Mouse (Mus musculus) MN1 (cell line): Measurements from ENCODE around the gene Ccpg1.
A peak's percentile ranks its signal among the peaks of the same experiment; 100 is the strongest.

Source experiments
- DNase-seq: peaks from one replicate; pipeline ENCODE4 v3.0.0-alpha.2; 2016; ENCODE audit warnings: low spot score

The Ccpg1 gene

DNA sequence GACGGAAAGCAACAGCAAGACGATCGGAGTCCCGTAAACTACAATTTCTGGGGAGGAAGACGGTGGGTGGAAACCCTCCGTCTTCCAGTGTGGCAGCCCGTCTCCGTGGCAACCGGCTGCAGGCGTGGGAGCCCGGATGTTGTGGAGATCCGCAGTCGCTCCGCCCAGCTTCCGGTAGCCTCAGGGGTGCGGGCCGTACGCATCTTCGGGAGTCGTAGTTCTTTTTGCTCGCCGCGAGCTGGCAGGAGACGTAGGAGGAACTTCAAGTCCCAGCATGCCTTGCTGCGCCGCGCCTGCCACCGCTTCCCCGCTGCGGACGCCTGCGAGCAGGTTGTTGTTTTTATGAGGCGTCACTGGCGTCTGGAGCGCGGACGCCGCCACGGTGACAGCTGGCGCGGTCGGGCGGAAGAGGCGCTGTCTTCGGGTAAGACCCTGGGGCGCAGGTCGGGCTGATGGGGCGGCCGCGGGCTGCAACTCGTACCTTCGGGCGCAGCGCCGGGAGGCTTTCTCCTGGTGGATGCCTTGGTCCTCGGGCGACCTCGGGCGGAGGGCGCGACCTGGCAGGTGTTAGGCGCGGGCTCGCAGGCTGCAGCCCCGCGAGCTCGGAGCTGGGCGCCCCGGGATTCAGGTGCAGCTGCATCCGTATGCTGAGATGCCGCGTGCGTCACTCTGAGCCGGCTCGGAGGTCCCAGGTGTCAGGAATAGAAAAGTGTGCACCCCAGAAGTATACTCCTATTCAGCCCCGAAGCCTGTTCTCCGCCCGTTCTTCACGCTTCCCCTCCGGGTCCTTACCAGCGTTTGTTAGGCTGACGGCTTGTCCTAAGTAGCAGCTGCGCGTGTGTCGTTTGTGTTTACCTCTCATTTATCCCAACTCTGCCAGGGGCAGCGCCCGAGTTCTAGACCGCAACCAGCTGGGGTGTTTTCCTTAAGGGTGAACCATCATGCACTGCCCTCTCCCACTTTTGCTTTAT is at the start of gene Ccpg1, which contains the start of gene Ccpg1os:
TSS of gene Ccpg1 (plus strand) at position 180 of the 971 bp plus-strand sequence.
TSS of gene Ccpg1os (minus strand) at position 133 of the 971 bp plus-strand sequence.
- DNase-seq, result peak; percentile 97

DNA sequence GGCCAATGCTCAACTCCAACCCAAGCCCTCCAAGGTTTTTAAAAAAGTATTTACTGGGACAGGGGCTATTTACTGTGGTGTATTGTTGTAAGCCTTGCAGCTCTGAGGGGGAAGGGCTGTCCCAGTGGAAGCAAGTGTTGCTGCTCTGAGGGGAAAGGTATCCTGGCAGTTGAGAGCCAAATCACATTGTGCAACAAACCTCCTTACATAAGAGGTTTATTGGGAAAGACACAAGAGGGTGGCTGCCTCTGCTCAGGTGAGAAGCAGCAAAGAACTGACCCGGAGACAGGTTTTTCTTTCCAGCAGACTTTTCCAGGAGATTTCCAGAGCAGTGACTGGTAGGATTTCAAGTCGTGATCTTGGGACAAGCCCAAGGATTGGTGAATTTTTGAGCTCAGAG is 48.9 kb upstream of the Ccpg1 start:
- no peak for DNase-seq

DNA sequence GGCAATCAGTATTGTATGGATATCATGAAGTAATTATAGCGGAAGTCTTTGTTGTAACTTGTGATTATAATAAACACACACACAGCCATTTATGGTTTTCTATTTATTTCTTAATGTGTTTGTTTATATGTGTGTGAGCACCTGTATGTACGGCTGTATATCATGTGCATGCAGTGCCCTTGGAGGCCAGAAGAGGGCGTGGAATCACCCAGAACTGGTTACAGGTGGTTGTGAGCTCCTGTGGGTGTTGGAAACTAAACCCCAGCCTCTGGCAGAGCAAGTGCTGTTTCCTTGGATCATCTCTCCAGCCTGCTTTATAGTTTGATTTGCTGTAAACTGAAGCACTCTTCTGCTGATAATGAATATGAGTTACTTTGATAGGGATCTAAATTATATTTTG is 41.8 kb upstream of the Ccpg1 start:
- no peak for DNase-seq

DNA sequence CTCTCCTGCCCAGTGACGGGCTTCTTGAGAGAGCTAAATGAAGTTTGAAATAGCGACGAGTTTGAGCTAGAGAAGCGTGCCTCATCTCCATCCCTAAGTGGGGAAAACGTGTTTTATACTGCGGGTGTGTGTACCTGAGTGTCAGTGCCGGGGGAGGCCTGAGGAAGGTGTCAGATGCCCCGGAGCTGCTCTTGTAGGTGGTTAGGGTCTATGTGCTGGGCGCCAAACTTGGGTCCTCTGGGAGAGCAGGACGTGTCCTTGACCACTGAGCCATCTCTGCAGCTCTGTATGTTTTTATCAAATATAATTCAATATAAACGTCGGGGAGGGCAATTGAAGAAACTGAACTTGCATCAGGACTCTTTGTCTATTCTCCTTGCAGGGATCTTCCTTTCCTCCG is 40.9 kb upstream of the Ccpg1 start:
- no peak for DNase-seq

DNA sequence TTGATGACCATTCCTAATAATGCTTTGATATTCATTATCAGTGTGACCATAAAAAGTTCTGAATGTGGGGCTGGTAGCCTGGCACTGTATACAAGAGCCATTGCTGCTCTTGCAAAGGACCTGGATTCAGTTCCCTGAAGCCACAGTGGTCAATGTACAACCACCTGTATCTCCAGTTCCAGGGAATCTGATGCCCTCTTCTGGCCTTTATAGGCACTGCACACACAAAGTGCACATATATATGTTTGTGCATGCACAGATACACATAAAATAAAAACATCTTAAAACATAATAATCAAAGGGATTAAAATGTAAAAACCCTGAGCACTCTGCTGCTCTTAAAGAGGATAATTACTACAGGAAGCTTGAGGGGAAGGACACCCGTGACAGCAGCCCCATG is 38.2 kb upstream of the Ccpg1 start:
- DNase-seq, result no peak

DNA sequence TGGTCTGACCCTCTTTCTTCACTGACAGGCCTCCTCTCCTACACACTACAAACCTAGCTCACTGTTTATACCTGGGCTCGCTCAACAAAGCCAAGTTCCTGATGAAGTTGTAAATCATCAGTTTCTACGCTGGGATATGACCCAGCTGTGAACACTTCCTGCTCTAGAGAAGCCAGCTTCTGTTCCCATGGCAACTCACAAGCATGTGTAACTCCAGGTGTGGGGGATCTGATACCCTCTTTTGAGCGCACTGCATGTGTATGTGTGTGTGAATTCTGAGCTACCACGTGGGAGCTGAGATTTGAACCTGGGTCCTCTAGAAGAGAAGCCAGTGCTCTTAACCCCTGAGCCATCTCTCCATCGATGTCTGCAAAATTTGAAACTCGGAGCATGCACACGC is 35.7 kb upstream of the Ccpg1 start:
- DNase-seq, result no peak

DNA sequence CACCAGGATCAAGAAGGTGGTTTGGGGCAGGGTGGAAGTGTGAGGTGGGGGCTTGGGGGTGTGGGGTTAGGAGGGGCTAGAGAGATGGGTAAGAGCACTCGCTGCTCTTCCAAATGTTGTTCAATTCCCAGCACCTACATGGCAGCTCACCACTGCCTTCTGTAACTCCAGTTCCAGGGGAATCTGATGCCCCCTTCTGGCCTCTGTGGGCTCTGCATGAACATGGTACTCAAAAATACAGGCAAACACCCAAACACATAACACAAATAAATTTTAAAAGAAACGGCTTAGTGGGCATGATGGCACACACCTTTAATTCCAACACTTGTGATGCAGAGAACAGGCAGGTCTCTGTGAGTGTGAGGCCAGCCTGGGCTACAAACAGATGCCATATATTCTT is 30.5 kb upstream of the Ccpg1 start:
- peak; percentile 18 for DNase-seq

DNA sequence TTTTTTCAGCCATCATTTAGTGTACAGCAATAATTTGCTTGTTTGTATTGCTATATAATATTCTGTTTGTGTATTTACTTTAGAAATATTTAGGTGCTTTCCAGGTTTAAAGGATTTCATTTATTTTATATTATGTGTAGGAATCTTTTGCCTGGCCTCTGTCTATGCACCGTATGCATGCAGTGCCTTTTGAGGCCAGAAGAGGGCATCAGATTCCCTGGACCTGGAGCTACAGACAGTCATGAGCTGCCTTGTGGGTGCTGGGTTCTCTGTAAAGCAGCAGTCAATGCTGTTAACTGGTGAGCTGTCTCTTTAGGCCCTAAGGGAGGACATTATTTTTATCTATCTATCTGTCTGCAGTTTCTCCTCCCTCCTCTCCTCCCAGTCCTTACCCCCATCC is 29.7 kb upstream of the Ccpg1 start:
- DNase-seq, result peak; percentile 10

DNA sequence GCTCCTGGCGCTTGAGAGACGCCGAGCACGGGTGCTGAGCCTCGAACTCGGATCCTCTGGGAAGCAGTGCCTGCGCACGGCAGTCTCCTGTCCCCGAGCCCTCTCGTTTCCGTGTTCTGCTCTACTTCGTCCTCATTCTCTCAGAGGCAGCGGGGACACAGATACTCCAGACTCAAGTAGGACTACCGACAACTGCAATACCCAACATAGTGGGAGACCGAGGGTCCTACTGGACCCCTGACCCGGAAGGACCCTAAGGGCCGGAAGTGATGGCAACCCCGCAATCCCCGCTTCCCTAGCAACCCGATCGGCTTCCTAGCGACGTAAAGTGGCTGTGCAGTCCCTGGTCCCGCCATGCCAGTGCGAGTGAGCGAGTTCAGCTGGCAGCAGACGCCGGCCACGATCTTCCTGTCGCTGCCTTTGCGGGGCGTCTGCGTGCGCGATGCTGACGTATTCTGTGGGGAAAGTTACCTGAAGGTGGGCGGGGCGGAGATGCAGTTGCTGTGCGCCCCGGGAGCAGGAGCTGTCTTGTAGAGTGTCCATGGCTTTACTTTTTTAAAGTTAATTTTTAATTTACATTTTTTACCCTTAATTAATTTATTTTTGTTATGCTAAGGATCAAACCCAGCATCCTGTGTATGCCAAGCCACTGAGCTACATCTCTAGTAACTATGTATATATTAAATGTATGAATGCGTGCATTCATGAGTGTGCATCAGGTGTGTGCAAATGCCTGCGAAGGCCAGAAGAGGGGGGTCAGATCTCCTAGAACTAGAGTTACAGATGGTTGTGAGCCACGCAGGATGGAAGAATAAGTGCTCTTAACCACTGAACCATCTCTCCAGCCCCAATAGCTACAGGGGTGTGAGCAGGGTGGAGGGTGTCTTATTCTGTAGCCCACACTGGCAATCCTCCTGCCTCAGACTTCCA is 26.4 kb upstream of the Ccpg1 start, which contains the start of the genes Dyx1c1 and Gm44503:
TSS of gene Dyx1c1 (plus strand) at position 265 of the 930 bp plus-strand sequence.
TSS of gene Gm44503 (plus strand) at position 332 of the 930 bp plus-strand sequence.
- peak; percentile 21 for DNase-seq

DNA sequence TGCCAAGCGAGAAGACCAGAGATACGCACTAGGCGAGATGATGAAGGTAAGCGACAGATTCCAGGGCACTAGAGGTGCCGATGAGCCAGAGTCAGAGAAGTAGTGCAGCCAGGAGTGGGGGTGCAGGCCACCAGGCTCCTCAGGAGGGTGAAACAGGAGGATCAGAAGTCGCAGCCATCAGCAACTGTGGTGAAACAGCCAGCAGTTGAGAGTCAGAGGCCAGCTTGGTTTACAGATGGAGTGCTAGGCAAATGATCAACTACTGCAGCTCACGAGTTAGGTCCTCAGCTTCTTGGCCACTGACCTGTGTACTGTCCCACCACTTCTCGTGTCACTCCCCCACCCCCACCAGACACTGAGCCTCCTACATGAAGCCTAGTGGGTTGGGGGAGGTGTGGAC is 23.9 kb upstream of the Ccpg1 start:
- DNase-seq, result no peak

DNA sequence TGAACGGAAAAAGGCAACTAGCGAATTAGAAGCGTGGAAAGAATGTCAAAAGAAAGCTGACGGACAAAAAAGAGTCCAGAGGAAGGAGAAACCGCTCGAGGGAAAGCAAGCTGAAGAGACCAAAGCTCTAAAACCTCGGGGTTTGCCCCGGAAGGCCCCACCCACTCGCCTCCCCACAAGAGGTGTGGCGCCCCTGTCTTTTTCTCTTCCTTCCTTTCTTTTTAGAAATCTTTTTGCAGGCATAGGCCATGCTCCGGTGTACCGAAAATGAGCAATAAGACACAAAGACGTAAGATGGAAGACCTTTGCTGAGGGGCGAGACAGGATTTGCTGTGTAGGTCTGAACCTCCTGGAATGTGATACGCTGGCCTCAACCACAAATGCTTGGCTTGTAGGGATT is 23.3 kb upstream of the Ccpg1 start:
- no peak for DNase-seq

DNA sequence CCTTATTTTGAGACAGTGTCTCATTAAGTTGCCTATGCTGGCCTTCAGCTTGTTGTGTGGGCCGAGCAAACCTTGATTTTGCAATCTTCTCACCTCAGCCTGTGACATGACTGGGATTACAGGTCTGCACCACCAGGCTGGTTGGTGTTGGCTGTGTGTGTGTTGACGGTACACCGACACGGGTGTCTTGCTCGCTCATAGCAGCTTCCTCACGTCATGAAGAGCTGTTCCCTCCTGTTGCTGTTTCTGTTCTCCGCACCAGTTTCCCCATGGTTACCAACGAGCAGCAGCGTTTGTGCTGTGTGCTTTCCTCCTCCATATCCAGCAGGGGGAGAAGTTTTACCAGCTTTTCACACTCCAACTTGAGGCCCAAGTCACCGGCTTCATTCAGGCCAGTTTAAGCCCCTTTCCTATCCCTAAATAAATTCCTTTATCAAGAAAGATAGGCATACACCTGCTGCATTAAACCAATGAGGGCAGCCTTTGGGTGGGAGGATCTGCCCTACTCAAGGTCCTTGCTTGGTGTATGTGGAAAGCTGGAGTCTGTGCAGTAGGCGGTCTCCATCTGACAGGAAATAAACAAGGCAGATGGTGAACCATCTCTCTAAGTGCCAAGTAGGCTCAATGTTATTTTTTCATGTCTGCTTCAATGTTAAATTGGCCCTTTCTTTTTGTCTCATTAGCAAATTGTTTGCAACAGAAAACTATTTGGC is 16.7 kb upstream of the Ccpg1 start:
- peak; percentile 64 for DNase-seq

DNA sequence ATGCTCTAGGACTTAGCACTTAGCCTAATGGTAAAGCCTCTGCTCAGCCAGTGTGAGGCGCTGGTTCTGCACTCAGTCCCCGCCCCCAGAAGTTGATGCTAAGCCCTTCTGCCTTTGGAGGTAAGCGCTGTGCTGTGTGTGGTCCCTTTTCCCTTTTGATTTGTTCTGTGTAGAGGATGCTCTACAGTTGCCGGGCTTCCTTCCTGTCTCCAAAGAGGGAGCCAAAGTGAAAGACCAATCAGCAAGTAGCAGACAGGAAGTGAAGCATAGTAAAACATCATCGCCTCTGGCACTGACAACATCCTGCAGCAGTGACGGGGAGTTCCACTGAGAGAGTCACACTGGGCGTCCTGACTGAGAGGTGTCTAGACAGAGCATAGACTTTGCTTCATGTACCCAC is 15.4 kb upstream of the Ccpg1 start:
- DNase-seq, result no peak

DNA sequence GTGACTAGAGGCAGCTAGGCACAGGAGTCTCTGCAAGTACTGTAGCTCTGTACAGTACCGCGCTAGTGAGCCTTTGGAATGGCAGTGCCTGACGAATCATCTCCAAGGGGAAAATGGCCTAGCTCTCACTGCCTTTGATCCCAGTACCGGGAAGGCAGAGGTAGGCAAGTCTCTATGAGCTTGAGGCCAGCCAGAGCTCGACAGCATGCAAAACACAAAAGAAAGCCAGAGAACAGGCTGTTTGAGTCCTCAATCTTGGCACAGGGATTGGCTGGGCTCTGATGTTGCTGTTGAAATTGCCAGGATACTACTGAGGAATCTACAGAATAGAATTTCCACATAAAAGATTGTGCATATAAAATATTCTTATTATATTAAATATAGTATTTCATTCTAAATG is 12.8 kb upstream of the Ccpg1 start:
- DNase-seq, result no peak

DNA sequence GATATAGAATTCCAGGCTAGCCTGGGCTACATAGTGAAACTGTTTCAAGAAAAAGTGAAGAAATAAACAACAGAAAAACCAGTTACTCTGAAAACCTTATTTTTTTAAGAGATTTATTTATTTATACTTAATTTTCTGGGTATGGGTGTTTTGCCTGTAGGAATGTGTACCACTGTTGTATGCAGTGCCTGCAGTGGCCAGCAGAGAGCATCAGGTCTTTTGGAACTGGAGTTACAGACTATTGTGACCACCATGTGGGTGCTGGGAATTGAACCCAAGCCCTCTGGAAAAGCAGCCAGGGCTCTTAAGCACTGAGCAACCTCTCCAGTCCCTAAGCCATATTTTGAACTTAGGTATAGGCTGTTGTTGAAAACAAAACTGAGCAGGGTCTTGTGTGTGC is 12.2 kb upstream of the Ccpg1 start:
- no peak for DNase-seq

DNA sequence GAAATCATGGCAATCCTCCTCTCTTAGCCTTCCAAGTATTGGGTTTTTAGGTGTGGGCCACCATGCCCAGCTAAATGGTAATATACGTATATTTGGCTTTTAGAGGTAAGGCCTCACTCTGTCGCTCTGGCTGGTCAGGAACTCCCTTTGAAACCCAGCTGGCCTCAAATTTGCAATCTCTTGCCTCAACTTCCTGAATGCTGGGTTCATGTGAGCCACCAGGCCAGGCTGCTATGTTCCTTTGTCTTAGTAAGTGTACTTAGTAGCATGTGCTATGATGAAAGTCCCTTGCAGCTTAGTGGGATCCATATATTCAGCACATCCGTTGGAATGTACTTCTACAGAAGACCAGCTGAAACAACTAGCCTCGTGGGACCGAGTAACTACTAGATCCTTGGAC is 10.5 kb upstream of the Ccpg1 start:
- DNase-seq, result no peak

DNA sequence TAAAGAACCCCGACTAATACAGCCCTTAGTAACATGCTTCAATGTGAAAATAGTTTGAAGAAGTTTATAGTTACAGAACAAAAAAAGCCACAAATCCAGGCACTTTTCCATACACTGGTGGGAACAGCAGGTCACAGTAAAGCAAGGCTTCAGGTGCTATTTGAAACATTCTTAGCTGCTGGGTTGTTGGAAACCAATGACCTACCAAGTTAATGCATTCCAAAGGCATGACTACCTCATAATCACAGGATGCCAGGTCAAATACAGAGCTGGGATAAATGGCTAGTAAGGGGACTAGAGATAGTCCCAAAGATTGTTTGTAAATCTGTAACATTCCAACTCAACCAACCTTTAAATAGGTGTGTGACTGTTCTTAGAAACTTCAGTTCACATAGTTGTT is 10.0 kb upstream of the Ccpg1 start:
- DNase-seq, result no peak

DNA sequence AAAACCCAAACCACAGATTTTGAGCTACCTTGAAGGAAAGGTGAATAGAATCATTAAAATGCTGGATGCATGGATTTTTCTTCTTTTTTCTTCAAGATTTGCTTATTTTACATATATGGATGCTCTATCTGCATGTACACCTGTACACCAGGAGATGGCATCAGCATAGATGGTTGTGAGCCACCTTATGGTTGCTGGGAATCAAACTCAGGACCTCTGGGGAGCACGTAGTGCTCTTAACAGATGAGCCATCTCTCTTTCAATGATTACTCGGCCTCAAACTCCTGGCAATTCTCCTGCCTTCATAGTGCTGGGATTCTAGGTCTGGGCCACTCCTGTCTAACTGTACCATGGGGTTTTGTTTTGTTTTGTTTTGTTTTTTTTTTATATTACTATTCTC is 2.2 kb upstream of the Ccpg1 start:
- DNase-seq, result no peak

DNA sequence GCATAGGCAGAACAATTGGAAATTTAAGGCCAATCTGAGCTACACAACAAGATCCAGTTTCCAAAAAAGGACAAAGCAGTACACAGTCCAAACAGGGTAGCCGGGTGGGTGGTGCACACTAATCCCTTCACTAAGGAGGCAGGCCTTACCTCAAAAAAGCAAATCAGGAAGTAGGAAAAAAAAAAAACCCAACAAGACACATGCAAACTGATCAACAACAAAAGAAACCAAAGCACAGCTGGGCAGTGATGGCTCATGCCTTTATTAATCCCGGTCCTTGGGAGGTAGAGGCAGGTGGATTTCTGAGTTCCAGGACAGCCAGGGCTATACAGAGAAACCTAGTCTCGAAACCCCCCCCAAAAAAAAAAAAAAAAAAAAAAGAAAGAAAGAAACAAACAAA is 2.5 kb downstream of the Ccpg1 start:
- DNase-seq, result no peak

DNA sequence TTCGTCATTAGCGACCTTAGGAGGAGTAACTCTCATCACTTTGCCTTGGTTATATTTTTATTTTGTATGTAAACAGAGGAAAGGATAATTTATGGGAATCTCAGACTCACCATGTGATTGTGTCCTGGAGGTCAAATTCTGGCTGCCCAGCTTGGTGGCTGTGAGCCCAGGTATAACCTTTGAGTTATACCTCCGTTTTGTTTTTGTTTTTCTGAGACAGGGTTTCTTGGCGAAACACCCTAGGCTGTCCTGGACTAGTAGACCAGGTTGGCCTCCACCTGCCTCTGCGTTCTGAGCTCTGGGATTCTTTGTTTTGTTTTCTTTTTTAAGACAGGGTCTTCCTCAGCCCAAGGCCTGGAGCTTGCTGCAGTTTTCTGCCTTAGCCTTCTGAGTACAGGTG is 3.5 kb downstream of the Ccpg1 start:
- DNase-seq, result no peak

DNA sequence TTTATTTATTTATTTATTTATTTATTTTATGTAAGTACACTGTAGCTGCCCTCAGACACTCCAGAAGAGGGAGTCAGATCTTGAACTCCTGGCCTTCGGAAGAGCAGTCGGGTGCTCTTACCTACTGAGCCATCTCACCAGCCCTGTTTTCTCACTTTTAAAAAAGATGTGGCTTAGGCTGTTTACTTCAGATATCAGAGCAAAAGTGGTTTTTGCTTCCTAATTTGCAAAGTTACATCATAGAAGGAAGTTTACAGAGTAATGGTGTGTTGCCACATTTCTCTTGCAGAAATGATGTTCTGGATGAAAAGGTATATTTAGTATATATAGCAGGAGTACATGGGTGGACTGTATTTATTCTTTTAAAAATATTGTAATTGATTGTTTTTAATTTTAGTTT is 6.2 kb downstream of the Ccpg1 start:
- DNase-seq, result no peak

DNA sequence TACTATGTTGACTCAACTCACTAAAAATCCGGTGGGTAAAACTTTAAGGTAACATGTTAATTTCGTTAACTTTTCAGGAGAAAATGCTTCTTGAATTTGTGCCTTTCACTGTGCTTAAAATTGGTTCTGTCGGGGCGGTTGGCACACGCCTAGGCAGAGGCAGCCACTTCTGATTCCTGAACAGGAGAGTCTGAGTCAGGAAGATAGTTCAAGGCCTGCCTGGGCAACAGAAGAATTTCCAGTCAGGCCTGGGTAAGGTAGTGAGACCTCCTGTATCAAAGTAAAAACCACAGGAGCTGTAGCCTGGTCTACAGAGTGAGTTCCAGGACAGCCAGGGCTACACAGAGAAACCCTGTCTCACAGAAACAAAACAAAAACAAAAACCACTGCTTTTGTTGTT is 7.3 kb downstream of the Ccpg1 start:
- DNase-seq, result no peak
